Mouse (Mus musculus): Measurements from ENCODE around the gene Il20.

DNA sequence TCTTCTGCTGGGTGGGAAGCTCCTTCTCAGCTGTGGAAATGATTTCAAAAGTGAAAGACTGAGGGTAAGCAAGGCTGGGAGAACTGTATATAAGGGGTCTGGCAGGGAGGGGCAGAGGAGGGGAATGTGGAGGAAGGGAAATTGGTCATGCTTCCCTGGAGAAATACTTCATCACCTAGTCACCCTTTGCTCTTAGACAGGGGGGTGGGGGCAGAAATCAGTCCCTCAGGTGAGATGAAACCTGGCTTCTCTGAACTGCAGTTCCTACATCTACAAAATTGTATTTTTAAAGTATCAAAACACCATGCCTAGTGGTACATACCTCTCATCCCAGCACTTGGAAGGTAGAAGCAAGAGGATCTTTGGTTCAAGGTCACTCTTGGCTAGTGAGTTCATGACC is 23.9 kb downstream of the Il20 start, which contains the start of gene Il24:
- TF ChIP-seq CTCF (IDR thresholded peaks at IDR 0.05; ENCODE audit: extremely low read depth, insufficient read length, insufficient replicate concordance, low read depth, low read length) (no peak), POLR2A (IDR thresholded peaks at IDR 0.05; ENCODE audit: low read depth, low read length) (no peak)
